Mouse (Mus musculus) gastrocnemius, adult 2 months (tissue): Measurements from ENCODE around the gene Efcab10. TPM values are rescaled to one million over a fixed set of nuclear protein-coding genes. Genes with fewer than 3 reads are reported as not detected.

Experiments used
- DNase-seq: peaks from one replicate; pipeline ENCODE4 v3.0.0; 2022
- H3K27ac ChIP-seq: fragments of 200-600 bp; 2 replicates; pipeline ENCODE4 v1.8.1; 2022; ENCODE audit warnings: mild to moderate bottlenecking
- H3K4me3 ChIP-seq: fragments of 200-600 bp; 2 replicates; pipeline ENCODE4 v1.8.1; 2022; ENCODE audit warnings: mild to moderate bottlenecking, moderate library complexity
- CTCF ChIP-seq: fragments of 200-600 bp; IDR thresholded peaks from 2 replicates; pipeline ENCODE4 v1.8.1; 2022; ENCODE audit warnings: antibody characterized with exemption, mild to moderate bottlenecking, moderate library complexity
- intact Hi-C: fragments of 180-260 bp; cut with DNase I; formaldehyde crosslinking; loops from one replicate; pipeline ENCODE4 v1.15.1; 2025
- long read RNA-seq, 2 experiments: library from polyadenylated mRNA; stranded (forward); transcript quantifications; one replicate each; pipeline ENCODE4 v2.0.0; 2021
- total RNA-seq, 2 experiments: library from RNA; stranded (reverse); gene quantifications; 2 replicates each; pipeline ENCODE4 v1.2.3; 2021

The Efcab10 gene
- total RNA-seq: not detected
- long read RNA-seq, experiment 1: 0 reads
- long read RNA-seq, experiment 2: 0 reads

DNA sequence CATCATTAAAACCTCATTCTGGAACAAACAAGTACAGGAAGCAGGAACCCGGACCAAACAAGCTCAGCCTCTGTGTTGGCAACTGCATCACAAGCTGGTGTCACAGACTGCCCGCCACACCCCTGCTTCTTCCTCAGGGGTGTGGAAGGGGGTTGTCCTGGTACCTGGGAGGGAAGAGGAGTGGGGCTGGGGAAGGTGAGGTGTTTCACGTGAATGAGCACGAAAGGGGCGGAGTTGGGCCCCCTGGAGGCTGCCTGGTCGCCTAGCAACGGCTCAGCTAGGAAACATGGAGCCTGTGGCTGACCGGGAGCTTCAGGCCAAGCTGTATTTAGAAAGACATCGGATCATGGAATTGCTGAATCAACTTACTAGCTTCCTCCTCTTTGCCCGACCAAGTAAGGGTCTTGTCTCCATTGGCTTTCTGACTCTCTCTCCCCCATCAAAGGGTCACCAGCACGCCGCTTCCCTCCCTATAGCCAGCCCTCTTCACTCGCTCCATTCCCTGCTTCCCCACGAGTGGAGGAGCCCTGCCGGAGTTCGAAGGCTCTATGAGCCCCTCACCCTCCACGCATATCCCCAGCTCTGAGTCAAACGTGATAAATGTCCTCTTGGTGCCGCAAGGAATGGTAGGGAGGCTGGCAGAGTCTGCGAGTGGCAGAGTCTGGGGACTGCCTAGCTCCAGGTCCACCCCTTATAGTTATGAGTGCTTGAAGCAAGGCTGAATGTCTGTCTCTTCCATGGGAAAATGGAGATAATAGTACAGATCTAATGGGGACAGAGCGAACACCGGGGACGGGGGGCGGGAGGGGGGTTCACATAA is at the start of gene Efcab10:
Gene Efcab10, plus strand, starts transcription at position 51 of the 820 bp plus-strand sequence.
- Histone ChIP-seq H3K27ac (no peak within 1 kb of the TSS), H3K4me3 (peak within 1 kb of the TSS; percentile 6)
- no peak for TF ChIP-seq CTCF
- no peak for DNase-seq
- intact Hi-C loops: no loop called here

DNA sequence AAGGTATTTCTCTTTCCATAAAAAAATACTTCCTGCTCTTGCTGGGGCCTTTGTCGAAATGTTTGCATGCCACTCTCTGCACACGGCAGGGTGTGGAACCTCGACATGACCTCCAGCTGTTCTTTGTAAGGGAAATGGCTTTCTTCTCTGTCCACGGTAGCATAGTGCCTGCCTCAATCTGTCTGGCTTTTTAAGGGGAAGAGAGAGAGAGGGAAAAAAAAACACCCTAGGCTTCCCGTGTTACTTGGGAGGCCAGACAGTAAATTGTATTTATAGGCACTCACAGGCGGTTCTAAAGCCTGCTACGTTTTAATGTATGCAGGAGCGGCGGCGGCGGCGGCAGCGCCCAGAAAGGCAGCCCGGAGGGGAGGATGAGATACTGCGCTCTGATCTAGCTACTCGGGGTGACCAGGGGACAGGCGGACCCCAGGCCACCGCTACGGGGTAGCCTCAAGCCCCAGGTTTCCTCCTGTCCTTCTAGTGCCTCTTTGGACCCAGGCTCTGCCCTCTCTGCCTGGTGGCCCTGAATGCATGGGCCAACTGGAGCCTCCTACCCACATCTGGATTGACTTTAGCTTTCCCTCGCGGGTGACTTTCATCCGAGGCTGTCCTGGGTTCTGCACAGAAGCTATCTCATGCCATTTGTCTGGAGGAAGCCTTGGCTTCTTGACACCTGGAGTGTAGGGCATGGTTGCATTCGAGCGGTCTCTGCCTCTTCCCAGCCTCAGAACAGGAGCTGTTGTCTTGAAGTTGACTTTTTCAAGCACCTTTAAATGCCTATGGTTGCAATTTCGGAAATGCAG is 49.5 kb upstream of the Efcab10 start:
- Histone ChIP-seq H3K27ac (no peak overlapping the region), H3K4me3 (no peak overlapping the region)
- no peak for TF ChIP-seq CTCF
- no peak for DNase-seq
- intact Hi-C loops: no loop called here

DNA sequence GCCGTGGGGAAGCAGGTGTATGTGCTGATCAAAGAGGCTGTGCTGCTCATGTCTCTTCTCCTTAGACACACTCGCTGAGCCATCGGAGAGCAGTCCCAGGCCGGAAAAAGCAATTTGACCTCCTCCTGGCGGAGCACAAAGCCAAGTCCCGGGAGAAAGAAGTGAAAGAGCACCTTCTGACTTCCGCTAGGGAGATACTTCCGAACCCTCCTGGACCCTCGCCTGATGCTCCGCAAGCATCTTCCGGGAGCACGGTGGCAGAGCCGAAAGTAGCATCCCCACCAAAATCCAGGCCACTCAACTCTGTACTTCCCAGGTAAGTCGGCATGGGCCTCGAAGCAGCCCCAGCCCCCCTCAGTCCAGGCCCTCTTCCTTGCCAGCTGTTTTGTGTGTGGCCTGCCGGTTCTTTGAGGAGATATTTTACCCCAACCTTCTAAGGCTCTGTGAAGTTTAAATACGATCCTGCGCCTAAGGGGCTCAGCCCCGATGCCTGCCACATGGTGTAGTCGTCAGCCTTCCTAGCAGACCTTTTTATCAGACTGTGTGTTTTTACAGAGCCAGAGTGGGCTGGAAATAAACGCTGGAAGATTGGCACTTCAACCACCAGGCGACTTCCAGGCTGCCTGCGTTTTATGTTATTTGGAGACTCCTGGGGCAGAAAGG is 48.8 kb upstream of the Efcab10 start:
- no peak for TF ChIP-seq CTCF

DNA sequence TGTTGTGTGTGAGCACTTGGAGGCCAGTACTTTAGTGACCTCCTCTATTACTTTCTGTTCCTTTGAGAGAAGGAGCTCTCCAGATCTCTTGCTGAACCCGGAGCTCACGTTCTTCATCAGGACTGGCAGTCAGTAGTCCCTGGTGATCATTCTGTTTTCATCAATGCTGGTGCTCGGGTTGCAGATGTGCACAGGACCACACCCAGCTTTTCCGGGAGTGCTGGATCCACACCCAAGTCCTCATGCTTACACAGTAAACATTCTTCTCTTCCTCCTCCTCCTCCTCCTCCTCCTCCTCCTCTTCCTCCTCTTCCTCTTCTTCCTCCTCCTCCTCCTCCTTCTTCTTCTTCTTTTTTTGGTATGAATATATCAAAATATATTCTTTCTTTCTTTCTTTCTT is 42.0 kb upstream of the Efcab10 start:
- Histone ChIP-seq H3K4me3 (no peak overlapping the region), H3K27ac (no peak overlapping the region)
- no peak for TF ChIP-seq CTCF
- DNase-seq: peak; percentile 42
- intact Hi-C loops: no loop called here

More for the DNA sequence above, 48.8 kb upstream of the Efcab10 start:
- intact Hi-C loops: no loop called here
- Histone ChIP-seq H3K4me3 (no peak overlapping the region), H3K27ac (no peak overlapping the region)
- DNase-seq: no peak

DNA sequence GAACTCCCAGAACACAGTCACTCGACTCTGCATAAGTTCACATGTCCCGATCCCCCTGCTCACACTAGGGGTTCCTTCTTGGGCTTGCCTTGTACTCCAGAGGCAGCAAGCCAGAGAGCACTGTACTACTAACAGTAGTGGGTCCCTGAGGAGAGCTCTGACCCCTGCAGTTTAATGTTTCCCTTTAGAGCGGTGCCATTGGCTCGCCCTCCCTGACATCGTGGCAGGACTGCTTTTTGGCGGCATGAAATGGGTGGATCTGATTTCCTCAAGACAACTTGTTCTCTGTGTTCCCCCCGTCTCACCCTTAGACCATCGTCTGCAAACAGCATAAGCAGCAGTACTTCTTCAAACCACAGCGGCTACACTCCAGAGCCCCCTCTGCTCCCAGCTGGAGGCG is 36.3 kb upstream of the Efcab10 start:
- H3K27ac ChIP-seq: no peak overlapping the region
- intact Hi-C loops: no loop called here
- DNase-seq: peak; percentile 54
- TF ChIP-seq CTCF: no peak
- no peak overlapping the region for H3K4me3 ChIP-seq

DNA sequence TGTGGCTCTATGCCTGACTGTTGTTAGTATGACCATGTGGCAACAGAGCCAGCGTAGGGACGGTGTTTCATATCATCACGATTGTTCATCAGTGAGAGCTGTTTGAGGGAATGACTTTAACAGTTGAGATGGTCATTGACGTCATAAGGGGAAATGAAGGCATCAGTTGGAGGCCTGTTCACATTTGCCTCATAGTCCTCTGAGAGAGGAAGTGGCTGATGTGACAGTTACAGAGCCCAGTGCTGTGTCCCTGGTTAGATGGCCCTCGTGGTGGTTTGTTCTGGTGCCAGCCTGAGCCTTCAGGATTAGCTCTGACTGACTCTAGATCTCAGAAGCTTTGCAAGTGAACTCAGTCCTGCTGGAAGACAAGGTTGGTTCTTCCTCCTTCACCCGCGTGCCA is 35.4 kb upstream of the Efcab10 start:
- no peak for DNase-seq
- intact Hi-C loops: no loop called here
- no peak overlapping the region for H3K27ac ChIP-seq
- no peak overlapping the region for H3K4me3 ChIP-seq
- no peak for TF ChIP-seq CTCF

DNA sequence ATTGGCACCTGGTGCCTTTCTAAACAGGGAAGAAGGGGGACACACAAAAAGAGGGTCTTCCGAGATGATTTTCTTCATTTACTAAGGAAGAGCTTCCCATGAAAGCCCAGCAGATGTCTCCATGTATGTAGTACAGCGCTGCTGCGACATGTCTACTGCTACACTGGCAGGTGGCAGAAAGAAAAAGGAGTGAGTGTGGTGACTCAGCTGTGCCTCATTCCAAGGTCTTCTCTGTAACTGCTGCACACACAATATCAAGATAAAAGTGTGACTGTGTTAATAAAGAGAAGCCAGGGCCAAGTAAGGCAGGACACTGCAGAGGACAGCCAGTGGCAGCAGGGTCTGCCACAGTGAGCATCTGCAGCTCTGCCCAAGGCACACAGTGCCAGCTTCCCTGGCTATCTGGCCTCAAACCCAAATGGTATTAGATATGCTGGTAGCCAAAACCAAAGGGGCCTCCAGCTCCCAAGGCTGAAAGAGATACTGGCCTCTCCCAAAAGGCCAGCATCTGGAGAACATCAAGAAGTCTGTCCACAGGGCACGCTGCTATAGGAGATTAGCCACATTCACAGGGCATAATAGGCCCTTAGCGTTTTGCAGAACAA is 34.7 kb upstream of the Efcab10 start:
- peak overlapping the region; percentile 4; the same call in 1 of the 2 replicates for H3K27ac ChIP-seq
- no peak overlapping the region for H3K4me3 ChIP-seq
- DNase-seq: peak; percentile 57
- TF ChIP-seq CTCF: no peak
- intact Hi-C loops: no loop called here

DNA sequence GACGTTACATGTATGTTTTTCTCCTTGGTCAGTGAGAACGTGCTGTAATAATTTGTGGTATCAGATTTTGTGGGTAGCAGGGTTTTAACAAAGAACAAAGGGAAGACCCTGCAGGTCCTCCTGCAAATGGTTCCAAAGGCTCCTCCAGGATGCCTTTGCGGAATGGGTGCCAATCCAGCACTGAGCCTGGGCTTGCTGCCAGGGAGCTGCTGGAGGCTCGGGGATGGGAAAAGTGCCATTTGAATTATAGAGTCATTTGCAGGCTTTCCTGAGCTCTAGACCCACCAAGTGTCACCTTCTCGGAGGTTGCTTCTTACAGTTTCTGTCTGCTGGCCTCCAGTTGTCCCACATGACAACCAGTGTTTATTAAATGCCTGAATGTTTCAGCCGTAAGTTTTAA is 33.9 kb upstream of the Efcab10 start:
- Histone ChIP-seq H3K27ac (no peak overlapping the region), H3K4me3 (no peak overlapping the region)
- no peak for TF ChIP-seq CTCF
- intact Hi-C loops: no loop called here
- peak; percentile 71 for DNase-seq

DNA sequence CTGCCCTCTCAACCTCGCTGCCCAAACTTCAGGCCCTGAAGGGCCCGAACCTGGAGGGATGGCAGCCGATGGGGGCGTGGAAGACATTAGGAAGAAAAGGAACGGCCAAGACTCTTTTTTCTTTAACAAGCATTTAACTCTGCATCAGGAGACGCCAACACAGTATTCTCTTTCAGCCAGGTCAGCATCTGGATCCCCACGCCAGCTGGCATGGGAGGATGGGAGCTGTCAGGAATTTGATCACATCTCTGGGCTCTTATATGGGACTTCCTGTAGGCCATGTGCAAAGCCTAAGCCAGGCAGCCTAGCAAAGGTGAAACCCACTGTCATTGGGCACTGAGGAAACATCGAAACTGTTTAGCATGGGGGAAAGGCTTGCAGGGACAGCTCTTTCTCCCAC is 30.1 kb upstream of the Efcab10 start:
- TF ChIP-seq CTCF: no peak
- H3K27ac ChIP-seq: peak overlapping the region; percentile 89
- DNase-seq: peak; percentile 84
- peak overlapping the region; percentile 43 for H3K4me3 ChIP-seq
- intact Hi-C loops: no loop called here

DNA sequence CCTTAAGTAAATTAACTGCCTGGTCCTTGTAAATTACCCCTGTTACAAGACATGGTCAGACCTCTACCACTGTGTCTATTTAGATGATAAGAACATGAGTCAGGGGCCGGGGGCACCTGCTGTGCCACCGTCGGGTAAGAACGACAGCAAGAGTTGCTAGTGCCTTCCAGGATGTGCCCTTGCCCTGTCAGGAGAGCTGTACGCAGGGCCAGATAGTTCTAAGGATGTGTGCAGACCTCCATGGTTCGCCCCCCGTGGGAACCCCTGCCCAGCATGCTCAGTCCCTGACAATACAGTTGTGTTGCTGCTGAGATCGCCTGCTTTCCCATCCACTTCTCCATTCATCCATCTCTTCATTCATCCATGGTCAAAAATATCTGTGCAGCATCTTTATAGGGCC is 29.5 kb upstream of the Efcab10 start:
- DNase-seq: no peak
- H3K27ac ChIP-seq: peak overlapping the region; percentile 89
- no peak overlapping the region for H3K4me3 ChIP-seq
- intact Hi-C loops: no loop called here
- no peak for TF ChIP-seq CTCF

DNA sequence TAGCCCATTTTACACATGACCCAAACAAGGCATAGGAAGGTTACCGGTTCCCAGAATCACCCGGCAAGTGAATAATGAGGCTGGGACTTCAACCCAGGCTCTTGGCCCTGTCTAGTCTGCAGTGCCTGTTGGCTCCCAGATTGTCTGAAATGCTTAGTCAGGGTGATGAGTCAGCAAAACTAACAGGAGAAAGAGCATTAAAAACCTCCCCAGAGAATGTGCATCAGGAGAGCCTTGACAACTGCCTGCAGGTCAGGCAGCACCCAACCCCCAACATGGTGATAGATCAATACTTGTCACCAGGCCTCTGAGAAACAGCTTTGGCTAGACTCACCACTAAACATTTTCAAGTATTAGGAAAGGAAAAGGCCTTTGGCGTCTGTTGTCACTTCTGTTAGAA is 25.1 kb upstream of the Efcab10 start:
- no peak overlapping the region for H3K27ac ChIP-seq
- TF ChIP-seq CTCF: no peak
- no peak overlapping the region for H3K4me3 ChIP-seq
- no peak for DNase-seq
- intact Hi-C loops: no loop called here
